Mouse (Mus musculus) forelimb bud, embryonic 11.5 days (tissue): ENCODE results near the gene Vmn1r43.
"Not testable (repeated sequence)": the region's sequence is repeated elsewhere in the genome, so short reads cannot be mapped to it uniquely, and the experiment has no call there.

Experiments
- DNase-seq: peaks from one replicate; pipeline ENCODE4 v3.0.0-alpha.2; 2012; ENCODE audit warnings: low read depth, low spot score

Gene Vmn1r43

DNA sequence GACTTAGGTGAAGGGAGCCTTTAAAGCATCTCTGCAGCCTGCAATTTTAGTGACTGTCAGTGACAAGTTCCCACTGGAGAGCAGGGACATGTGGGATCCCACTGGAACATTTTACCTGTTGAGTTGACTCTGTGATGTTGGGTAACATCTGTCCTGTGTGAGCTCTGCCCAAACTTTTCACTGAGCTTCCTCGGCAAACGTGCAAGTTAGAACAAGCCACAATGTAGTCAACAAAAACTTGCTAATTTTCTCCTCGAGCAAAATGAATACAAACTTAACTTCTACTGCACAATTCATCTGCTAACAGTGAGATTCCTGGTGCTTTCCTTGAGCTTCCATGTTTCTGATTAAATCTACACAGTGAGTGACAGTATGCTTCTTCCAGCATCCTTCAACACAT lies at the start of gene Vmn1r43, which contains the start of gene Vmn1r42:
Vmn1r43 (minus strand) TSS at position 101 of the 400 bp plus-strand sequence.
Vmn1r42 (minus strand) TSS at position 101 of the 400 bp plus-strand sequence.
- not testable (repeated sequence) for DNase-seq

DNA sequence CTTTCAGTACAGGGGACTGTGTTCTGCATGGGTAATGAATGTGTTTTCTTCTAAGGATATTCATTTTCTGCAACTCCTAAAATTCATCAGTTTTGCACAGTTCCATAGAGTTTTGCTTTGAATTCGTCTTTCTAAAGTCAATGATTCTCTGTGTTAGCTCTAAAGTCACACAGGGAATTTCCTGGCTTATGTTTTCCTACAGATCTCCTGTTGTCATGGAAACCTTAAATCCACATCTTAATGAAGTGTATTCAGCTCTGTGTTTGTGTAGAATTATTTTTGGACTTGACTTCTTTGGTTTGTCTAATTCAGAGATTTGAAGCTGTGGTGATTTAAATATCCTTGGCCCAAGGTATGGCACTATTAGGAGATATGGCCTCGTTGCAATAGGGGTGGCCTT lies 7.6 kb upstream of the Vmn1r43 start:
- no peak for DNase-seq

DNA sequence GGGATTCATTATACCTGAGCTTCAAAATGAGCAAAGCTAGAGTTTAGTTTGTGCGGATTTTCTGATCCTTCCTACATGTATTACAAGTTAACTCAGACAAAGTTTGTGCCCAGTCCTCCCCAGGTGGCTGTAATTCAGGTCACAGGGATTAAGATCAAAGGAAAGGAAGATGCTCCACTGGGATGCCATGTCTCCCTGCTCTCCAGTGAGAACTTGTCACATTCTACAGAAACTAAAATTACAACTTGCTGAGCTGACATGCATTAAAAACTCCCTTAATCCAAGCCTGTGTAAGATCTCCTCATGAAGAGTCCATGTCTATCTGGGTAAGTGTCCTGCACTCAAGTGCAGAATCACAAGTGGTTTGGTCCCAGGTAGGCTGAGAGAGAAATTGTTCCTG lies 7.1 kb upstream of the Vmn1r43 start, which contains the start of gene Vmn1r44:
Vmn1r44 (plus strand) TSS at position 301 of the 400 bp plus-strand sequence.
- no peak for DNase-seq

DNA sequence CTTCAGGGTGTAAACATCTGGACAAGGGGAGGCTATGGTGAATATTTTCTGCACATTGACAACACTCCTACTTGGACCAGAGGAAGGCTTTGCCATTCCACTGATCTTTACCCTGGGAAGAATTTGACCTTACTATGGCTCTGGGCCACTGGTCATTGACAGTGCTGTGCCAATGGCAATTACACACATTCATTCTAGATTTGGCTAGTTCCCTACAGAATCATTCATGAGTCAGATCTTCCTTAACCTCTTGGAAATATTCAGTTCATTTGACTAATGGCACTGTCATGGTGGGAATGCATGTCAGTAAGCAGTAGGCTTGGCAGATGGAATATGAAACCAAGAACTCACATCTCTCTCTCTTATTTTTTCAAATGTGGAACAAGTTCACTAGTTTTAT lies 4.7 kb upstream of the Vmn1r43 start:
- no peak for DNase-seq

DNA sequence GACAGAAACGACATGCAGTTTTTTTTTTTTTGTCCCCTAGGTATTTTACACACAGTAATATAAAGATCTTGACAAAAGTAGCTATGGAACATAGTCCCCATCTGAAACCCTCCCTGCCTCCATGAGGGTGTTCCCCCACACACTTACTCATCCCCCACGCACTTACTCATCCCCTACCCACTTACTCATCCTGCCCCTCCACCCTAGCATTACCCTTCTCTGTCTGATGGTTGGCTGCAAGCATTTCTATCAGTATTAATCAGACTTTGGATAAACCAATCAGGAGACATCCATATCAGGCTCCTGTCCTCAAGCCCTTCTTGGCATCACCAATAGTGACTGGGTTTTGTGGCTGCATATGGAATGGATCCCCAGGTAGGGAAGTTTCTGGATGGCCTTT lies 750 bp upstream of the Vmn1r43 start:
- no peak for DNase-seq

DNA sequence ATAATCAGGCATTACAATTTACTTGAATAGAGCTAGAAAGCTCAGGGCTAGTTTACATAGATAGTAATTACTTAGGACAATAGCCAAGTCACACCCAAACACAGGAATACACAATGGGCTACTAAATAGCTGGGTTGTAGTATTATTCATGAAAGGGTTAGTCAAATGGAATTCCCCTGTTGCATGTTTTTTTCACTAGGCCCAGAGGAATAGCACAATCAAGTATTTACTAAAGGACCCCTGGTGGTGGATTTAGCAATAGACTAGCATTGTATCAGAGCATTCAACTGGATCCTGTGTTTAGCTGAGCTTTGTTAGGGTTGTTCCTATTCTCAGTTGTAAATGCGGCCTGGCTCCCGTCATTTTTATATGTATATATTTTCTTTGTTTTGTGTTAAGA lies 8.2 kb downstream of the Vmn1r43 start:
- DNase-seq = no peak

DNA sequence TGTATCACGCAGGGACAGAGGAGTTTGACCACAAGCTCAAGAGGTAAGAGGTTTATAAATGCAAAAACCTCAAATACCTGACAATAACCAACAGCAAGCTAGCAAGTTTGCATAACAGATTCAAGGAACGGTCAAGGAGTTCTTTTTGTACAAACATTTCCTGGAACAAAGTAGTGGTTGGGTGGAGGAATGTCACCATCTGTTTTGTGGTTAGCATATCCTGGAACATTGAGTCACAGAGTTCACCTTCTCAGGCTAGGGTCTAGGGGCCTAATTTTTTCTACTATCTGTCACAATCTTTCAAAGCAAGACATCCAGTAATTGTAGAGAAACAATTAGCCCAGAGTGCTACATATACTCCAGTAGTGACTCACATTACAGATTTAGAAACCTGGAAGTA lies 8.9 kb downstream of the Vmn1r43 start:
- no peak for DNase-seq

DNA sequence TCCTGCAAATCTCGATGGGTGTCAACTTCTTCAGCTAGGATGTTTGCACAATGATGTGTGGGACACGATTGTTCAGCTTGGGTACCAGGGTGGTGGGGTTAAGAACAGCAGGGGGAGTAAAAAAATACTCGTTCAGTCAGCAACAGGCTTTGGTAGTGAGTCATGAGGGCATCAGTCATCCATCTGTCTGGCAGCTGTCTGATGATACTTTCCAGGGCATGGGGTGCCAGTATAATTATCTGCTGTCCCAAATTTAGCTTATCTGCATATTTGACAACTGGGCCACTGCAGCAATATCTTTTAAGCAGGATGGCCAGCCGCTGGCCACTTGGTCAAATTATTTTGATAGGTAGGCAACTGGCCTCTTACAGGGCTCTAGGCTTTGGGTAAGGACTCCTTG lies 12.4 kb downstream of the Vmn1r43 start:
- DNase-seq = no peak

DNA sequence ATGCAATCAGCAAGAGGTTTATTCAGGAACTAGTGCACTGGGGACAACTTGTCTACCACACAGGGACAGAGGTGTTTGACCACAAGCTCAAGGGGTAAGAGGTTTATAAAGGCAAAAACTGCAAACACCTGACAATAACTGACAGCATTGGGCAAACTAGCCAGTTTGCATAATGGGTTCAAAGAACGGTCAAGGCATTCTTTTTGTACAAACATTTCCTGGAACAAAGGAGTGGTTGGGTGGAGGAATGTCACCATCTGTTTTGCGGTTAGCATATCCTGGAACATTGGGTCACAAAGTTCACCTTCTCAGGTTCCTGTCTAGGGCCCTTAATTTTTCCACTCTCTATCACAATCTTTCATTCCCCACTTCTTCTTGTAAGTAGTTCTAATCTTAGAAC lies 16.4 kb downstream of the Vmn1r43 start:
- no peak for DNase-seq

DNA sequence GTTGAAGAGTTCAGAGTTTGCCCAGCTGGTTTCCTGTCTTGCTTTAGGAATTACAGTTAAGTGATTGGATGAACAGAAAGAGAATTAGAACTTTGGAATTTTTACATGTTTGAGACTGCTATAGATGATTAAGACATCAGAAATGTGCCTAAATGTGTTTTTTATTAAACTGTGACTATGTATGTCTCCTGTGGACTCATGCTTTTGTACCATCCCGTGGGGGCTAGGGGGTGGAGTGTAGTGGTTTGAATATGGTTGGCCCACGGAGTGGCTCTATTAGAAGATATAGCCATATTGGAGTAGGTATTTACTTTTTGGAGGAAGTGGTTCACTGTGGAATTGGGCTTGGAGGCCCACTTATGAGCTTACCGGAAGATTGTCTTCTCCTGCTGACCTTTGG lies 18.7 kb downstream of the Vmn1r43 start:
- DNase-seq = no peak
